Mouse (Mus musculus) embryonic facial prominence, embryonic 14.5 days (tissue): Measurements from ENCODE around the gene Klra10. TPM values are rescaled to one million over a fixed set of nuclear protein-coding genes. Genes with fewer than 3 reads are reported as not detected.
"Not testable (repeated sequence)": the region's sequence is repeated elsewhere in the genome, so short reads cannot be mapped to it uniquely, and the experiment has no call there.

Source experiments
- ATAC-seq: fragments of 200-750 bp; cut with Nextera tagmentation; 2 replicates; pipeline ENCODE4 v1.8.0; 2017; ENCODE audit warnings: low read depth, moderate number of reproducible peaks, moderate TSS enrichment
- DNase-seq: peaks from one replicate; pipeline ENCODE4 v3.0.0-alpha.2; 2015; ENCODE audit warnings: low spot score
- H3K27ac ChIP-seq: fragments of 300-500 bp; sonication (generic); replicated peaks from 2 replicates; pipeline ENCODE4 v1.5.1; 2014; ENCODE audit warnings: low read depth, mild to moderate bottlenecking, low read length, moderate library complexity
- H3K27me3 ChIP-seq: fragments of 300-500 bp; sonication (generic); replicated peaks from 2 replicates; pipeline ENCODE4 v1.6.1; 2014; ENCODE audit warnings: low read length; ENCODE audit not compliant: control insufficient read depth, insufficient read depth
- H3K36me3 ChIP-seq: fragments of 300-500 bp; sonication (generic); 2 replicates; pipeline ENCODE4 v1.6.1; 2014; ENCODE audit warnings: low read length, mixed read lengths; ENCODE audit not compliant: control insufficient read depth, insufficient read depth
- H3K4me1 ChIP-seq: fragments of 300-500 bp; sonication (generic); 2 replicates; pipeline ENCODE4 v1.6.1; 2014; ENCODE audit warnings: antibody characterized with exemption, low read length; ENCODE audit not compliant: control insufficient read depth, insufficient read depth
- H3K4me2 ChIP-seq: fragments of 300-500 bp; sonication (generic); 2 replicates; pipeline ENCODE4 v1.6.1; 2014; ENCODE audit warnings: low read depth, mild to moderate bottlenecking, low read length, moderate library complexity, mixed read lengths
- H3K4me3 ChIP-seq: fragments of 300-500 bp; sonication (generic); 2 replicates; pipeline ENCODE4 v1.5.1; 2014; ENCODE audit warnings: low read depth, mild to moderate bottlenecking, low read length
- H3K9ac ChIP-seq: fragments of 300-500 bp; sonication (generic); 2 replicates; pipeline ENCODE4 v1.6.1; 2014; ENCODE audit warnings: low read depth, mild to moderate bottlenecking, low read length, moderate library complexity, mixed read lengths
- H3K9me3 ChIP-seq: fragments of 300-500 bp; sonication (generic); 2 replicates; pipeline ENCODE4 v1.6.1; 2016; ENCODE audit warnings: low read length; ENCODE audit not compliant: control insufficient read depth
- WGBS: fragments of 180-500 bp; shearing (Covaris S2); extraction: QIAGEN DNeasy Blood & Tissue Kit; methylation state at CpG from one replicate; pipeline ENCODE4 v1.1.7; 2014; 5-methylcytosine and 5-hydroxymethylcytosine counted together
- polyA plus RNA-seq: library from polyadenylated mRNA; unstranded; fragments of >200 nt; fragmentation: Nextera tagmentation; extraction: Ambion mirVana; gene quantifications from 2 replicates; pipeline ENCODE4 v1.2.1, GENCODE M21; 2014

The Klra10 gene
- not detected in 2 replicates for polyA plus RNA-seq

DNA sequence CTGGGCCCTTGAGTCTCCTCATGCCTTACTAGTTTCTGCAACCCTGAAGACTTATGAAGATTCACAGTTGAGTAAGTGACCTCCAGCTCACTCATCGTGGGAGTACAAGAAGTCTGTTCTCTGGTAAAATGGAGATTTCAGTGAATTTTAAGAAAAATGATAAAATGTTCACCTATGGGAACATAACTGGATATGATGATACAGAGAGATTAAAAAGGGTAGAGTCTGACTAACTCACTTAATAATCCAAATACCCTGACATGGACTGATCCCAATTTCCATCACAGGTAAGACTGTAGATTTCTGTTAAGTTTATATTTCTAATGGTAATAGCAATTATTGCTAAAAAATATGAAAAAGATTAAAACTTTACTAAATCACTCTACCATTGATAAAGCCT, at the start of gene Klra10:
Gene Klra10 (minus strand): TSS at position 101 of the 400 bp plus-strand sequence.
- not testable (repeated sequence) for DNase-seq, H3K27me3 ChIP-seq, ATAC-seq, H3K4me1 ChIP-seq, H3K36me3 ChIP-seq, H3K4me2 ChIP-seq, H3K9ac ChIP-seq, H3K4me3 ChIP-seq, H3K9me3 ChIP-seq, H3K27ac ChIP-seq
- 66% methylated on average over 1 of the region's 1 CpGs for whole genome bisulfite sequencing

GRCm38 (mm10) chr6:130287984-130288649, 6.4 kb upstream of the Klra10 start:
- no peaks in the 10 kb centered on the region for H3K9me3 ChIP-seq
- H3K27ac ChIP-seq = no peak overlapping the region
- H3K27me3 ChIP-seq = no peaks in the 10 kb centered on the region
- no peak overlapping the region for H3K4me2 ChIP-seq
- H3K36me3 ChIP-seq = no peaks in the 10 kb centered on the region
- no peak overlapping the region for H3K9ac ChIP-seq
- DNase-seq (no peak), ATAC-seq (no peak)
- no peaks in the 10 kb centered on the region for H3K4me1 ChIP-seq
- no peak overlapping the region for H3K4me3 ChIP-seq

DNA sequence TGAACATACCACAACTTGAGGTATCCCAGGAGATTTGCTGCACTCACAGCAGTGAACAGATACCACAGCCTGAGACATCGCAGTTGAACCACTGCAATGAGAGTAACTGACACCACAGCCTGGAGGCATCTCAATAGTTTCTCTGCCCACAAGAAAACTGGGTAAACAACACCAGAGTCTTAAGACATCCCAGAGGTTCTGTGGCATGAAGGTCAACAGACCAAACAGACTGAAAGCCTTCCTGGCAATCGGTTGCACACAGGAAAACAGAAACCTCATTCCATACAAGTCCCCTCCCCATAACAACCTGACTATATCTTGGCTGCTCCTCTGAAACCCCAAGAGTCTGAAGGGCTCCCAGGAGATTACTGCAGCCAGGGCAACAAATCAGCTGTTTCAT, 26.4 kb downstream of the Klra10 start:
- Histone ChIP-seq H3K36me3 (no peaks in the 10 kb centered on the region), H3K4me1 (no peaks in the 10 kb centered on the region), H3K9me3 (peaks cover 19% of the 10 kb centered on the region; the same call in 1 of the 2 replicates), H3K4me2 (no peak overlapping the region), H3K4me3 (no peak overlapping the region), H3K27ac (no peak overlapping the region), H3K9ac (no peak overlapping the region), H3K27me3 (no peaks in the 10 kb centered on the region)
- WGBS = 92% methylated on average over 2 of the region's 2 CpGs
- no peak for ATAC-seq
- no peak for DNase-seq

- no peak overlapping the region for H3K9ac ChIP-seq
- no peaks in the 10 kb centered on the region for H3K36me3 ChIP-seq
- H3K9me3 ChIP-seq = 0 out of 2 replicates have a peak, but pooled peaks cover 3% of the 10 kb centered on the region
- DNase-seq = no peak
- H3K27me3 ChIP-seq = no peaks in the 10 kb centered on the region
- no peaks in the 10 kb centered on the region for H3K4me1 ChIP-seq
- no peak for ATAC-seq
- WGBS = 78% methylated on average over 2 of the region's 2 CpGs
- H3K4me2 ChIP-seq = no peak overlapping the region
- H3K27ac ChIP-seq = no peak overlapping the region
- no peak overlapping the region for H3K4me3 ChIP-seq
Measured at GRCm38 (mm10) chr6:130237536-130237935, 44.2 kb downstream of the Klra10 start.

DNA sequence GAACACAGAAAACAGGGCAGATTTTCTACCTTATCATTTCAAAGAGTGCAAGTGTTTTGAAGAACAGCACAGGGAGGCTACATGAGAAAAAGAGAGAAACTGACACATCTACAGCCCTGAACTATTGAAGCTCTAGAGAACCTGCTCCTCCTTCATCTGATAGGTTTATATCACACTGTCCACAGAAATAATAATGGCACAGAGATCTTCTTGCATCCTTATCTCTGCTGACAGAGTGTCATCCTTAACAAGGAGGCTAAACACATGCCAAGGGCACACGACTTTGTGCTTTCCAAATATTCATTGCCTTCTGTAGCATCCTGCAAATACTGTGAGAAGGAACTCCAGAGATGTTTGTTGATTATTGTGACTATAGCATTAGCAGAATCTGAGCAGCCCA, 45.1 kb downstream of the Klra10 start:
- 0 out of 2 replicates have a peak, but pooled peaks cover 3% of the 10 kb centered on the region for H3K9me3 ChIP-seq
- DNase-seq (no peak), ATAC-seq (no peak)
- no peaks in the 10 kb centered on the region for H3K27me3 ChIP-seq
- H3K4me1 ChIP-seq = no peaks in the 10 kb centered on the region
- no peak overlapping the region for H3K4me2 ChIP-seq
- WGBS = 47% methylated on average over 1 of the region's 1 CpGs
- H3K9ac ChIP-seq = no peak overlapping the region
- no peak overlapping the region for H3K27ac ChIP-seq
- H3K4me3 ChIP-seq = no peak overlapping the region
- no peaks in the 10 kb centered on the region for H3K36me3 ChIP-seq

- no peak within 1 kb of the TSS for H3K9ac ChIP-seq
- no peak for DNase-seq
- H3K9me3 ChIP-seq = peaks cover 6% of the 10 kb centered on the region; the same call in 1 of the 2 replicates
- H3K4me1 ChIP-seq = no peaks in the 10 kb centered on the region
- H3K27ac ChIP-seq = no peak within 1 kb of the TSS
- ATAC-seq = no peak
- no peaks in the 10 kb centered on the region for H3K36me3 ChIP-seq
- H3K27me3 ChIP-seq = no peaks in the 10 kb centered on the region
- H3K4me2 ChIP-seq = no peak within 1 kb of the TSS
- no peak within 1 kb of the TSS for H3K4me3 ChIP-seq
Measured at GRCm38 (mm10) chr6:130233222-130233621, 48.5 kb downstream of the Klra10 start, which contains the start of gene Klra7. TSS of gene Klra7 (minus strand) at chr6:130233322.

Other genes with a start within 250 kb of the Klra10 start
- gene Klra4, start 214.7 kb downstream of the Klra10 start, polyA plus RNA-seq = 0.17 TPM in 1 of 2 replicates, not detected in the other
- gene Klra8, start 152.0 kb downstream of the Klra10 start, polyA plus RNA-seq = not detected in 2 replicates
- gene Klra9, start 88.8 kb downstream of the Klra10 start, polyA plus RNA-seq = not detected in 2 replicates
- not detected in 2 replicates for gene Klra7, start 48.6 kb downstream of the Klra10 start, polyA plus RNA-seq
- gene Klra3, start 55.6 kb upstream of the Klra10 start, polyA plus RNA-seq = not detected in 2 replicates
- not detected in 2 replicates for gene Klra1, start 104.9 kb upstream of the Klra10 start, polyA plus RNA-seq